Mouse (Mus musculus) kidney, adult 2 months (tissue): ENCODE data around the gene Art1.

ENCODE experiments used
- CTCF ChIP-seq: fragments of 200-500 bp; conservative IDR thresholded peaks from 2 replicates; pipeline ENCODE4 v1.5.1; 2011; ENCODE audit warnings: low read depth, mild to moderate bottlenecking, control low read depth, low read length, moderate library complexity, mixed read lengths; ENCODE audit not compliant: insufficient read depth, insufficient read length
- POLR2A ChIP-seq: fragments of 200-500 bp; IDR thresholded peaks from one replicate; pipeline ENCODE4 v1.6.1; 2011; ENCODE audit warnings: low read depth, low read length, control low read depth

GRCm38 (mm10) chr7:102120326-102120725 lies 18.8 kb downstream of the Art1 start:
- TF ChIP-seq CTCF = no peak
- no peak for TF ChIP-seq POLR2A
